Mouse (Mus musculus) midbrain, embryonic 10.5 days (tissue): ENCODE measurements around the gene E2f8. TPM values are rescaled to one million over a fixed set of nuclear protein-coding genes. Genes with fewer than 3 reads are reported as not detected.

Source experiments
- DNase-seq: peaks from one replicate; pipeline ENCODE4 v3.0.0-alpha.2; 2017; ENCODE audit warnings: low spot score
- H3K27ac ChIP-seq: fragments of 300-500 bp; sonication (generic); replicated peaks from 2 replicates; pipeline ENCODE4 v1.5.1; 2016; ENCODE audit warnings: mild to moderate bottlenecking
- H3K27me3 ChIP-seq: fragments of 300-500 bp; sonication (generic); 2 replicates; pipeline ENCODE4 v1.6.1; 2016; ENCODE audit warnings: low read depth, mild to moderate bottlenecking; ENCODE audit not compliant: poor library complexity, severe bottlenecking
- H3K36me3 ChIP-seq: fragments of 300-500 bp; sonication (generic); 2 replicates; pipeline ENCODE4 v1.6.1; 2016; ENCODE audit warnings: mild to moderate bottlenecking, moderate library complexity
- H3K4me1 ChIP-seq: fragments of 300-500 bp; sonication (generic); 2 replicates; pipeline ENCODE4 v1.6.1; 2016
- H3K4me3 ChIP-seq: fragments of 300-500 bp; sonication (generic); 2 replicates; pipeline ENCODE4 v1.5.1; 2016; ENCODE audit warnings: mild to moderate bottlenecking, moderate library complexity
- H3K9me3 ChIP-seq: fragments of 300-500 bp; sonication (generic); replicated peaks from 2 replicates; pipeline ENCODE4 v1.6.1; 2016; ENCODE audit warnings: mild to moderate bottlenecking
- WGBS: fragments of 180-500 bp; shearing (Covaris S2); methylation state at CpG from one replicate; pipeline ENCODE4 v1.1.7; 2016; 5-methylcytosine and 5-hydroxymethylcytosine counted together
- polyA plus RNA-seq: library from polyadenylated mRNA; unstranded; fragments of >200 nt; fragmentation: Nextera tagmentation; extraction: Ambion mirVana; gene quantifications from 2 replicates; pipeline ENCODE4 v1.2.1, GENCODE M21; 2016

Gene E2f8
- polyA plus RNA-seq, 1 experiment from 2014 or later, result 17.1 TPM

DNA sequence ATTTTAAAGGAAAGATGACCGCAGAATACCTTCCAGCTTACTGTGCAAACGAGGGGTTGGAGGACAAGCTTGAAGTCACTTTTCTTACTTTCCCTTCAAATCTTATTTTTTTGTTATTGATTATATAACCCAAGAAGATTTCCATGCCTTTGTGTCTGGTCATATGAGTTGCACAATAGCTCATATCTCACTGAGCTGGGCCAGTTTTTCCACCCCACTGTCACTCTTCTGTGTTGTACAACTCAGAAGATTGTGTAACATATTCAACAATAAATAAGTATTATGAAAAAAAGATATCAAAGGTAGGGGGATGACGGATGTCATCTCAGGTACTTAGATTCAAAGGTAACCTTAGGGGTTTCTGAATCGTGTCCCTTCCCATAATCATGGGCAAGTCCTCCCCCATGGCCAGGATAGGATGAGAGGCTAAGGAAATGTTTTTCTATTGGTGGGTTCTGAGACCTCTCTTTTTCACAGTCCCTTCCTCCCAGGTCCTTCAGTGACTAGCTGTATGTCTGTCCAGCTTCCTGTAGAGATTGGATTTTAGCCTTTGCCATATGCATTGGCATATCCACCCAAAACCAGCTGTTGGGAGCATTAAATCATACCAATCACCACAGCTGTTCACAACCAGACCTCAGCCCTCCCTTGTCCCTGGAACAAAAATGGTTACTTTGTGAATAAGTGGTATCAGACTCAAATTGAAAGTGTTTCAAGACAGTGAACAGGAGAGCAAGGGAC is 2.3 kb upstream of the E2f8 start:
- H3K27ac ChIP-seq, result no peak overlapping the region
- DNase-seq, result no peak
- H3K9me3 ChIP-seq, result no peaks in the 10 kb centered on the region
- H3K4me1 ChIP-seq, result peaks cover 52% of the 10 kb centered on the region
- H3K27me3 ChIP-seq, result peaks cover 69% of the 10 kb centered on the region
- H3K4me3 ChIP-seq, result no peak overlapping the region
- peaks cover 4% of the 10 kb centered on the region for H3K36me3 ChIP-seq
- 86% methylated on average over 4 of the region's 4 CpGs for WGBS

DNA sequence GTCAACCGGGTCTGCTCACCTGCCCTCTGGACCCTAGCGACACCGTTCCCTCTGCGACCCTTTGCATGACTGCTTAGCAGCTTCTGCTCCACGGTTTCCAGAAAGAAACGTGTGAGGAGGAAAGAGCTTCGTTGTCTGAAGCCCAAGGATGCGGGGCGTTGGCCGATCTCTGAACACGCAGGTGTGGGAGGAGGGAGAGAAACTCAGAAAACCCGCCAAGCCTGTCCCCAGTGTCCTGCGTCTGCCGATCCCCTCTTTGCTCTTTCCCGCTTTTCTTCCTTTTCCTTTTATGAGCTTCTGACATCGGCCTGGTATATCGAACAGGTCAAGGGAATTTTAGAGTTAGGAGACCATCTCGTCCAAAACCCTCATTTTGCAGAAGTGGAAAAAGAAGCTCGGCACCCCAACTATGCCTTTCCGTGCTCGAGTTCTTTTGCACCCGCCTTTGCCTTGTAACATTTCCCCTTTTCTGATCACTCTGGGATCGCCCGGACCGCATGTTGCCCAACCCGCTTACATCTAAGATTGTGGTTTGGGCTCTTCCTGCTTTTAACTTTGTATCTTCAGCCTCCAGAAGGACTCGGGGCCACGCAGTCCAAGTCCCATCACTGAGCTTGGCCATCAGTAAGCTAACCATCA is 694 bp upstream of the E2f8 start:
- peaks cover 54% of the 10 kb centered on the region for H3K27me3 ChIP-seq
- DNase-seq, result peak; percentile 41
- peaks cover 20% of the 10 kb centered on the region for H3K36me3 ChIP-seq
- peak overlapping the region; percentile 100 for H3K27ac ChIP-seq
- H3K4me1 ChIP-seq, result peaks cover 36% of the 10 kb centered on the region
- 2% methylated on average over 28 of the region's 28 CpGs for WGBS
- no peaks in the 10 kb centered on the region for H3K9me3 ChIP-seq
- H3K4me3 ChIP-seq, result peak overlapping the region; percentile 91

DNA sequence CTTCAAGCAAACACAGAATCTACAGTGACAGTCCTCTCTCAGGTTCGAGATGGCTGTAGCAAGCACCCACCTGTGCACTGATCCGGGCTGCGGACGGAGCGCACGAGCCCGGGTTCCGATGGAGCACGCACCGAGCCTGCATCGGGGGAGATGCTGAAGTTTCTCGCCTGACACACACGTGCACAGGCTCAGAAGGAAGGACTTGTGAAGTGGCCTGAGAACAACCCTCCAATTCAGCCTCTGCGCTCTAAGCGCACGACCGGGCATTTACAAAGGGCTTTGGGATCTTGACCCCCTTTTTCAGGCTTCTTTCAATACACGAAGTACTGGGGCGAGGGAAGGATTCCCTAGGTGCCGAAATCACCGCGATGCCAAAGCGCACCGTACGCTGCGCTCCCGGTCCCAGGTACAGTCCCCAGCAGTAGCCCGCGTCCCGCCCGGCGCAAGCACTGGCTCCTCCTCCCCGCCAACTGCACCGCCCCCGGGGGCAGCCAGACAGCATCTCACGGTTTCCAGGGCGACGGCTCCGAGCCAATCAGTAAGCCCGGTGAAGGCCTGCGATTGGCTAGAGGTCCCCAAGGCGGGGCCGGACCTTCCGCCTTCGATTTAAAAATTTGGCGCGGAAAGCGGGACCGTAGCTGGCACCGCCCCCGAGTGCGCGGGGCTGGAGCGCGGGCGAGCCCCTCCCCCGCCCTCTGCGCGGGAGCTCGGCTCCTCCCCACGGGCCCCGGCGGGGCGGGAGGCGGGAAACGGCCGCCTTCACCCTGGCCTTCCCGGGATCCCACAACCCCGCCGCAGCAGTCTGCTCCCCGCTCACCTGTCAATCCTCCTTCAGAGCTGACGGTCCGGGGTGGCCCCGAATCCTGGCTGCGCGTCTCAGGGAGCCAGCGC is 560 bp downstream of the E2f8 start:
- WGBS, result under 1% methylated on average over 75 of the region's 77 CpGs
- peaks cover 35% of the 10 kb centered on the region for H3K4me1 ChIP-seq
- H3K27ac ChIP-seq, result peak overlapping the region; percentile 100
- peak; percentile 99 for DNase-seq
- no peaks in the 10 kb centered on the region for H3K9me3 ChIP-seq
- H3K4me3 ChIP-seq, result peak overlapping the region; percentile 91
- peaks cover 32% of the 10 kb centered on the region for H3K36me3 ChIP-seq
- peaks cover 41% of the 10 kb centered on the region for H3K27me3 ChIP-seq

DNA sequence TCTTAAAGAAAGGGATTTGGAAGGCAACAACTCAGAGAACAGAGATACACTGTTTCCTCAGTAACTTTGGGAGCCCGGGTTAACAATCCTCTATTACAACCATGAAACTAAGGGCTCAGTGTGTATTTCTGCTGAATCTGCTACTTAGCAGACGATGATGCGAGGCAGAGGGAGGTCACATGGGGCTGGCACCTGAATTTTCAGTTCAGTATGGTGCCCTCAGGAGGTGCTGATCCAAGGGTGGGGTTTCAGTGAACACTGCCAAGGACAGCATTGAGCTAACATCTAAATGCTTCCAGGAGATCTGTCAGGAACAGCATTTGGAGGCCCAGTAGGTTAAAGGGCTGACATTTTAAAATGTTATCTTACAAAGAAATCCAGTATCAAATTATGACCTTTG is 1.8 kb downstream of the E2f8 start:
- DNase-seq, result no peak
- Histone ChIP-seq H3K27me3 (peaks cover 29% of the 10 kb centered on the region), H3K27ac (no peak overlapping the region), H3K9me3 (no peaks in the 10 kb centered on the region), H3K4me1 (peaks cover 35% of the 10 kb centered on the region), H3K4me3 (peak overlapping the region; percentile 91), H3K36me3 (peaks cover 45% of the 10 kb centered on the region)
- 81% methylated on average over 3 of the region's 3 CpGs for WGBS

DNA sequence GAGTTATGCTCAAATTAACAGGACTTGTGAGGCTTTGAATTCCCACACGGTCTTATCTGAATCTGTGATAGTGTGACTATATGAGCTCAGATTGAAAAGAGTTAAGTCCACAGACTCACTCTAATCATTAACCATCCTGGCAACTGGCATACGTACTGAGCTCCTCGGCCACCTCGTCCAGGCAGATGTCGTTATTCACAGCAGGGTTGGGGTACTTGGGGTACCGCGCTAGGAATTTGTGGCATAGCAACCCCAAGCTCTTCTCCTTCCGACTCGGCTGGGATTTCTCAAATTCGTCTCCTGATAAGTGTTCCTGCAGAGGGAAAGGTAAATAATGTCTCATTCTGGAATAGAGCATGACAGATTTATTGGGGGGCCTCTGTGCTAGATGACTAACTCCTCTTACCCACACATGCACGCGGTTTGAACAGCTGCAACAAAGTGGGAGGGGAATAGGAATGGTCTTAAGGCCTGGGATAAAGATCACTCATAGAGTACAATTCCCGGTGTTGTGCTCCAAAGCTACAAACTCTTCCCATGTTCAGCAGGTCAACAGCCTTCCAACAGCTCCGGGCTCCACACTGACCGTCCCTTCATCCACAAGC is 3.5 kb downstream of the E2f8 start:
- WGBS, result 92% methylated on average over 15 of the region's 15 CpGs
- no peak for DNase-seq
- H3K4me3 ChIP-seq, result no peak overlapping the region
- peaks cover 12% of the 10 kb centered on the region for H3K27me3 ChIP-seq
- H3K27ac ChIP-seq, result no peak overlapping the region
- peaks cover 31% of the 10 kb centered on the region for H3K4me1 ChIP-seq
- H3K9me3 ChIP-seq, result no peaks in the 10 kb centered on the region
- peaks cover 62% of the 10 kb centered on the region for H3K36me3 ChIP-seq

DNA sequence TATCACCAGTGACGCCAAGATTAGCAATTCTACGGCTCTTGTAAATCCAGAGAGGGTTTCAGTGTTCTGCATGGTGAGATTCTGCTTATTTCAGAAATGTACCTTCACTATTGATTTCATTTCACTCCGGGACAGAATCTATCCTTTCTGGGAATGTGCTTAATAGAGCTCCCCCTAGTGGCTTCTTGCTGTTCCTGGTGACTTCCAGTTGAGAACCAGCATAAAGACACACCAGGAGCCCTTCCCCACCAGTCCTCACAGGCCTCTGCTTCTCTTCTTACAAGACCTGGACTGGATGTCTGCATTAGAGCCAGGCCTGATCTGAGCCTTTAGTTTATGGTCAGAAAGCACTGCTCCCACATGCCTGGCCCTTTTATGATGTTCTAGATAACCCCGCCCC is 4.9 kb downstream of the E2f8 start:
- Histone ChIP-seq H3K9me3 (no peaks in the 10 kb centered on the region), H3K4me3 (no peak overlapping the region), H3K4me1 (peaks cover 20% of the 10 kb centered on the region), H3K27me3 (no peaks in the 10 kb centered on the region), H3K27ac (no peak overlapping the region), H3K36me3 (peaks cover 75% of the 10 kb centered on the region)
- peak; percentile 55 for DNase-seq
- WGBS, result 77% methylated on average over 4 of the region's 4 CpGs

DNA sequence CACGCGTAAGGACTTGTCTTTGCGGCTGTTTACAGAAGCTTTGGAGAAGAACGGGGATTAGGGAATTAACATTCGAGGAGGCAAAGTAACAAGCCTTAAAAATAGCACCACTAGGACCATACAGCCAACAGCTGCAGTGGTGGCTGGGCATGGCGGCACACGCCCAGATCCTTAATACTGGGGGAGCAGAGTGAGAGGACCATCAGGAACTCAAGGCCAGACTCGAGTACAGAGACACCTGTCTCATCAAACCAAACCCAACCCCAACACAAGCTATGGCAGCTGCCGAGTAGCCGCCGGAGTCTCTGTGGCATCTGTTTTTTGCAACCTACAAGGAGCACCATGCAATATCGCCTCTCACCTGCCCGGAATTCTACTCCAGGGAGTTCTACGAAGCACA is 6.3 kb downstream of the E2f8 start:
- Histone ChIP-seq H3K9me3 (no peaks in the 10 kb centered on the region), H3K27ac (no peak overlapping the region), H3K36me3 (peaks cover 90% of the 10 kb centered on the region), H3K4me1 (peaks cover 12% of the 10 kb centered on the region), H3K27me3 (no peaks in the 10 kb centered on the region), H3K4me3 (no peak overlapping the region)
- 96% methylated on average over 14 of the region's 14 CpGs for WGBS
- DNase-seq, result no peak

DNA sequence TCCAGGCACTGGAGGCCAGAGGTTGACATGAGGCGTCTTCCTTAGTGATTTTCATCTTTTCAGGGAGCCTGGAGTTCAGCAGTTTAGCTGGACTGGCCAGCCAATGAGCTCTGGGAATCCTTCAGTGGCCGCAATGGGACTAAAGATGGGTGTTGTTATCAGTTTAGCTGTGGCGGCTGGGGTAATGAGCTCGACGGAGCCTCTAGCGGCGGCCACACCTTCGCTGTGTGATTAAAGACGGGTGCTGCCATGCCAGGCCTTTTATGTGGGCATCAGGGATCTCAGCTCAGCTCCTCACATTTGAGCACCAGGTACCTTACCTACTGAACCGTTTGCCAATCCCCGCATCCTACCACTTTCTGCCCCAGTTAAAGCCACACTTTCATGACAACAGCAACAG is 10.1 kb downstream of the E2f8 start:
- Histone ChIP-seq H3K4me3 (no peak overlapping the region), H3K27ac (no peak overlapping the region), H3K36me3 (peaks cover 100% of the 10 kb centered on the region), H3K9me3 (no peaks in the 10 kb centered on the region), H3K27me3 (no peaks in the 10 kb centered on the region), H3K4me1 (no peaks in the 10 kb centered on the region)
- 91% methylated on average over 11 of the region's 11 CpGs for WGBS
- DNase-seq, result no peak

DNA sequence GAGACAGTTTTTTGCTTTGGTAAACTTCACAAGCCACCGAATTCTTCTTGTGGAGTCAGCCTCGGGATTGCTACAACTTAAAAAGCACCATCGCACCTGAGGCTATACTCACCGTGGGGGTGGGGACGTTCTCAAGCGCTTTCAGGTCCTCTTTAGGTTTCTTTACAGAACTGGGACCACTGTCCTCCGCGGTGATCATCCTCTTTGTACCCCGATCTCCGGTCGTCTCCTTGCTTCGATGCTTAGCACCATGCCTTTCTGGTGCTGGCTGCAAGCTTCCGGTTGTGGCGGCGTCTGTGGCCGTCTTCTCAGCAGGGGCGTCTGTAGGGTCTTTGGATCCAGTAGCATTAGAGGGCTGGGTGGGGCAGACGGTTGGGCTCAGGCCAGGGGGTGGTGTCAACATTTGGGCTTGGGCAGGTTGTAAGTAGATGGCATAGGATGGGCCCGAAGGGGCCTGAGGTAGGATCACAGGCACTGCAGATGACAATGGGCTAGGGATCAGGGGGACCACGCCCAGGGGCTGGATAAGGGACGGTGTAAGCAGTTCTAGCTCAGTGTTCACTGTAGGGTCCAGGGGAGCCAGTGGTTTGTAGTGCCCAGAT is 10.7 kb downstream of the E2f8 start:
- no peak overlapping the region for H3K27ac ChIP-seq
- no peaks in the 10 kb centered on the region for H3K27me3 ChIP-seq
- no peak overlapping the region for H3K4me3 ChIP-seq
- no peak for DNase-seq
- whole genome bisulfite sequencing, result 95% methylated on average over 21 of the region's 21 CpGs
- H3K9me3 ChIP-seq, result no peaks in the 10 kb centered on the region
- H3K36me3 ChIP-seq, result peaks cover 100% of the 10 kb centered on the region
- H3K4me1 ChIP-seq, result no peaks in the 10 kb centered on the region

DNA sequence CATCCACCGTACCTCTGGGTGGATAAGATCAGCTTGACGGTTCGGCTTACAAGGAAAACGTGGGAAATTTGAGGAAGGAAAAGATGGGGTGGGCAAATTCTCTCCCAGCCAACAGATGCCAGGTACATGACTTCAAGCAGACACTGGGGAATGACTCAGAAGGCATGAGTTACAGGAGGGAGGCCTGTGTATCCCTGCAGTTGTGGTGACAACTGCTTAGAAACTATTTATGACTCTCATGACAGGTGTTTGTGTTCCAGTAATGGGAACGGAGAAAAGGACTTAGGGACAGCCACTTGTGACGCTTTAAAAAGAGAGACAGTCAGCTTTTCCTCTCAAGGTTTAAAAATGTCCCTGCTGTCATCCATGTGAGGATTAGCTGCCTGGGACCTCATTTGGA is 11.3 kb downstream of the E2f8 start:
- Histone ChIP-seq H3K9me3 (no peaks in the 10 kb centered on the region), H3K27me3 (no peaks in the 10 kb centered on the region), H3K4me1 (no peaks in the 10 kb centered on the region), H3K36me3 (peaks cover 100% of the 10 kb centered on the region), H3K4me3 (no peak overlapping the region), H3K27ac (no peak overlapping the region)
- 92% methylated on average over 6 of the region's 6 CpGs for WGBS
- DNase-seq, result no peak

DNA sequence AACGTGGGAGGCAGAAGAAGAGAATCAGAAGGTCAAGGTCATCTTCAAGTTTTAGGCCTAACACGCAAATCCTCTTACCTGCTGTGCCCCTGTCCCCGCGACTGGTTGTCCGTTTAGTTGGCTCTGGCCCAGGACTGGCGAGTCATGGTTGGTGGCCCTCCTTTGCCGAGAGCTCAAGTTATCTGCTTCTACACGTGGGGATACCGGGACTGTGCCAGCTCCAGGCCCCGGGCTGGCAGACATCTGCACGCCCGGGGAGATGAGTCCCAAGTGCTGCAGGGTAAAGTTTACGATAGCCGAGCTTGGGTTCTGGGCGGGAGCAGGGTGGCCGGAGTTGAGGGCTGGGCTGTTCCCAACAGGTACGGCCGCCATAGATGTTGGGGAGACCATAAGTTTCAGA is 13.8 kb downstream of the E2f8 start:
- no peak overlapping the region for H3K4me3 ChIP-seq
- no peaks in the 10 kb centered on the region for H3K9me3 ChIP-seq
- peaks cover 93% of the 10 kb centered on the region for H3K36me3 ChIP-seq
- no peak for DNase-seq
- WGBS, result 95% methylated on average over 18 of the region's 18 CpGs
- no peaks in the 10 kb centered on the region for H3K27me3 ChIP-seq
- H3K4me1 ChIP-seq, result no peaks in the 10 kb centered on the region
- no peak overlapping the region for H3K27ac ChIP-seq
